Mouse (Mus musculus) right cerebral cortex, postnatal 25 days (tissue): ENCODE data around the gene Ppp2r2c.
"Not testable (repeated sequence)": the region's sequence is repeated elsewhere in the genome, so short reads cannot be mapped to it uniquely, and the experiment has no call there.

Source experiments
- DNase-seq: peaks from one replicate; pipeline ENCODE4 v3.0.0; 2022

Ppp2r2c gene

DNA sequence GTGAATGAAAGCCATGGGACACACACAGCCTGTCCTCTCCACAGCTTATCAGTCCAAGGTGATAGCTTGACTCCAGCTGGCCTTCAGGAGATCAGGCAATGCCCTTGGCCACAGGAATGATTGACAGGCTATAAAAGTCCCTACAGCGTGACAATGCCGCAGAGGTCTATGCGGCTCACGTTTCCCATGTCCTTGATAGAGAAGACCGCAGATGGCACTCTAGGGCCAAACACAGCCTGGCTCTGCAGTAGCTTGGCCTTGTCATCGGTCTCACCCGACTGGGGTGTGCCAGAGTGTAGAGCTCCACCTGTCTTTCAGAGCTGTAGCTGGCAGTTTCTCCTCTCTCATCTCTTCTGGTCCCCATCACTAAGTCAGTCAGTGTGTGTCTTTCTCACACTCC, 68.2 kb downstream of the Ppp2r2c start:
- no peak for DNase-seq

DNA sequence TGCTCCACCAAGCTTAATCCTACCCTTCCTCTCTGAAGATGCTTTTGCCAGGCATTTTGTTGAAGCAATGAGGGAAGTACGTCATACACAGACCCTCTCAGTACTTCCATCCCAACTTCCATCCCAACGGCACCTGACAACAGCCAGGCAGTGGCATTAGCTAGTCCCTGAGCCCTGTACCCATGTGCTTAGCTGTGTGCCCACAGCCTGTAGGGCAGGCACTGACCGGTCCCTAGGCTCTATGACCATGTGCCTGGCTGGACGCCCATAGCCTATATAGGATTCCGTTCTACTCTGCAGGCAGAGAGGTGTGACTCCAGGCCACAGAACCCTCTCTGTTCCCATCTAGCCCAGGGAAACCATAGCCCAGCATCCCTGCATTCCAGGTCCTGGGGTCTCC, 69.7 kb downstream of the Ppp2r2c start:
- DNase-seq, result no peak

DNA sequence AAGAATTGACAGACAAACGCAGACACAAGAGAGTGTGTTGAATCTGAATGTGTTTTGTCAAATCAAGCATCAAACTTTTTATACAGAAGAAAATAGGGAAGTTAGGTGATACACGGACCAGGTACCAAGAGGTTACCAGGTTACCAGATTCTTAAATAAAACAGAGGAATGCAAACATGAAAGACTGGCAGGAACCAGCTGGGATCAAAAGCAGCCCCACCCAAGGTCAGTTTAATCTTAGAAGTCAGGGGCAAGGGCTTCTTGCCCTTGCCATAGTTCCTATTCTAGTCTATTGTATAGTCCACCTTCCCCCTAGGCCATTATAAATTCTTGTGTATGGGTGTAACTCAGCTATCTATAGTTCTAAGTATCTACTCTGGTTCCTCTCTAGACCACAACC, 70.7 kb downstream of the Ppp2r2c start:
- DNase-seq, result not testable (repeated sequence)

DNA sequence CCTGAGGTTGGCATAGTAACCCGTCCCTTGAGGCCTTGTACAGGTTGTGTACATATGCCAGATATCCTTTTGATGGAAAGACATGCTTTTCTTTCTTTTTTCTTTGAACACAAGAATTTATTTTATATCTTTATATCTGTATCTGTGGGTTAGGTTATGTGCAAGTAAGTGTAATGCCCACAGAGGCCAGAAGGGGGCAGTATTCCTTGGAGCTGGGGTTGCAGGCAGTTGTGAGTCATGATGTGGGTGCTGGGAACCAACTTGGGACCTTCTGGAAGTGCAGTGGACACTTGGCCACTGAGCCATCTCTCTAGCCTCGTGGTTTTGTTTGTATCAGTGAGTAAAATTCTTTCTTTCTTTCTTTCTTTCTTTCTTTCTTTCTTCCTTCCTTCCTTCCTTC, 74.1 kb downstream of the Ppp2r2c start:
- DNase-seq, result no peak

DNA sequence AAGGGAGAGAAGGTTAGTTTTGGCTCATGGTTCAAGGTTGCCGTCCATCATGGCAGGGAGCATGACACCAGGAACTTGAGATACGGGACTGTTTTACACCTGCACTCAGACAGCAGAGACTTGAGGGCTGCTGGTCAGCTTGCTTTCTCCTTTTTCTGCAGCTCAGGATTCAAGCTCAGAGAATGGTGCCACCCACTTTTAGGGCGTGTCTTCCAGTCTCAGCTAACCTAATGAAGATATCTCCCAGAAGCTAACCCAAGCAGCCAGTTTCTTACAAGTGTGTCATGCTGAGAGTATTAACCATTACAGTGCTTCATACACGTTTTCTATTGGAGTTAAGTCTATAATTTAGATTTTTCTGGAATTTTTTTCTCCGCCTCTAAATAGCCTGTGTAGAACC, 76.2 kb downstream of the Ppp2r2c start:
- no peak for DNase-seq

DNA sequence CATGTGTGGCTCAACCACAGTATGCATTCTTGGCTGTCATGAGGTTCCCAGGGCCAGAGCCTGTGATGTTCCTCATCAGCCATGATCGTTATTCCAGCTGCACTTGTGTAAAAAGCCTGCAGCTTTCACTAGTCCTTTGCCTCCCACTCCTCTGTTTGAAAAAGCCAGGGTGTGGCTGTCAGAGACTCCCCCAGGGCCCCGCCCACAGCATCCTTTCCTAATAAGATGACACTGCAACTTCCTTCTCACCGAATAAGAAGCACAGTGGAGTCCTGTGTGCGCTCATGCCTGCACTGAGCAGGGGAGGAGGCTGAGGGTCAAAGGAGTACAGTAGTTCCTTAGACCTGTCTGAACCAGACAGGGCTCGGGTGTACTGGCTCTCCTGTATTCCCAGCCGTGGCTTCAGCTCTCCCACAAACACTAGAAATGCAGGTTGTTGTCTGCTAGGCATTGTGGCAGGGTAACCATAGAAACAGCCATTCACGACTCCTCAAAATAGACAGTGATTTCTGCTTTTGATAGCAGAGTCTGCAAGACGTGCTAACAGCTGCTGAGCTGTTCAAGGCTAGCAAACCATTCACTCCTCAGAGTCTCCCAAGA, 76.9 kb downstream of the Ppp2r2c start:
- DNase-seq, result peak; percentile 67

DNA sequence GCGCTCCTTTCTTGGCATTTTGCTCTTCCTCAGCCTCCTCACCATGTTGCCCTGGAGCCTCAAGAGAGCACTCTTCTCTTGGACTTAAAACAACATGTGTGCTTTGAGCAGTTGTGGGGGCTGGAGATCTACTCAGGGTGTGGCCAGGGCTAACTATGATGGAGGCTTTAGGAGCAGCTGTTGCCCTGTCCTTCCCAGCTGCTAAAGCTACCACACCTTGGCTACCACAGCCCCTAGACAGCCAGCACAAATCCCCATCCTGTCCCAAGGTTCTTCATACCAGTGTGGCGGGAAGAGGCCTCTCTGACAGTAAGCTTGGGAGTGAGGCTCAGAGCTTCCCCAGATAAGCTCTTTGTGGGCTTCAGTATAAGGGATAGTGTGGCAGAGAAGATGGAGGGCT, 77.4 kb downstream of the Ppp2r2c start:
- no peak for DNase-seq

DNA sequence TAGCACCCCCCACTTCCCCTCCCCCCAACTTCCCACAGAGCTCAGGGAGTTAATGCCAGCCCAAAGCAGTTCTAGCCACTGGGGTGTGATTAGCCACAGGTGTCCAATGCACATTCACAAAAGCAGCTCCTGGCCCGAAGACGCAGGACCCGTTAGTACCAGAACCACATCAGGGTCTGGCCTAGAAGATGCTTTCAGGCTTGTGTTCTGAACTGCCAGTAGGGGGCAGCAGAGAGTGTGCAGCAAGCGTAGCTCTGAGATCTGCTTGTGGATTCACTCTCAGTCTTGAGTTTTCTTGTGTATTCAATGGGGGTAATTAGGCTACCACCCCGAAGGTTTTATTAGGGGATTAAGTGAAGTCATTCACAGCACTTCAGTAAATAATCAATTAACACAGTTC, 78.1 kb downstream of the Ppp2r2c start:
- DNase-seq, result peak; percentile 44

DNA sequence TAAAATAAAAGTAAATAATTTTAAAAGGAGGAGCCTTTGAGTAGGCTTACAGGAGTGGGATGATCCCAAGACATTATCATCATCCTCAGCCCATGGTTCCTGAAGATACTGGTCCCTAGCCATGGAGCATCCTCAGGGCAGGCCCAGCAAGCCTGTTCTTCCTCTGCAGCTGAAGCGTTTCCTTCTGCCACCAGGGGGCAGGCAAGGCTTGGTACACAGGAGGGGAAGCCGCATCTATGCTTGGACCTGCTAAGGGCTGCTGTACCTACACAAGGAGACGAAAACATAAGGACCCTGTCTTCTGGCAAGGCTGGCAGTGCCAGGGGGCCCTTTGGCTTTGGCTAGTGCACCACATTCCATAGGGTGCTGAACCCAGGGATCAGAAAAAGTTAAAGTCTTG, 80.5 kb downstream of the Ppp2r2c start:
- peak; percentile 78 for DNase-seq

DNA sequence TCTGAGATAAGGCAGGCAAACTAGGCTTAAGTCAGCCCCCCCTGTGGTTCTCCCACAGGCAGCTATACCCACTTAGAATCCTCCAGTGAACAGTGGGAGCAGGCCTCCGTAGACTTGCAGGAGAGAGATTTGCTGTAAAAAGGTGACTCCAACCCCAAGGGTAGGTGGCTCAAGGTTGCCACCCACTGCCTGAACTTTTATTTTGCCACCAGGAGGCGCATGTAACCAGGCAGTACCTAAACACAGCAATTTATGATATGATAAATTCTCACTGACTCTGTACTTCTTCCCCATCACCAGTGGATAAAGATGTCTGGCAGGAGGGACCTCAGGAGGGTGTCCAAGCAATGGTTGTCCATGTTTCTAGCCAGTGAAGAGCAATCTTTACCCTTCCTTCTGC, 82.6 kb downstream of the Ppp2r2c start:
- no peak for DNase-seq

DNA sequence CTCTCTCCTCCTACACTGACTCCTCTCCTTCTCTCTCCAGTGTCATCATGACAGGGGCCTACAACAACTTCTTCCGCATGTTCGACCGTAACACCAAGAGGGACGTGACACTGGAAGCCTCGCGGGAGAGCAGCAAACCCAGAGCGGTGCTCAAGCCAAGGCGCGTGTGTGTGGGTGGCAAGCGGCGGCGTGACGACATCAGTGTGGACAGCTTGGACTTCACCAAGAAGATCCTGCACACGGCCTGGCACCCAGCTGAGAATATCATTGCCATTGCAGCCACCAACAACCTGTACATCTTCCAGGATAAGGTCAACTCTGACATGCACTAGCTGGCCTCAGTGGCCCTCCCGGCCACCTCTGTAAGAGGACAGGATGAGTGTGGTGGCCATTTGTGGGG, 84.0 kb downstream of the Ppp2r2c start:
- no peak for DNase-seq

DNA sequence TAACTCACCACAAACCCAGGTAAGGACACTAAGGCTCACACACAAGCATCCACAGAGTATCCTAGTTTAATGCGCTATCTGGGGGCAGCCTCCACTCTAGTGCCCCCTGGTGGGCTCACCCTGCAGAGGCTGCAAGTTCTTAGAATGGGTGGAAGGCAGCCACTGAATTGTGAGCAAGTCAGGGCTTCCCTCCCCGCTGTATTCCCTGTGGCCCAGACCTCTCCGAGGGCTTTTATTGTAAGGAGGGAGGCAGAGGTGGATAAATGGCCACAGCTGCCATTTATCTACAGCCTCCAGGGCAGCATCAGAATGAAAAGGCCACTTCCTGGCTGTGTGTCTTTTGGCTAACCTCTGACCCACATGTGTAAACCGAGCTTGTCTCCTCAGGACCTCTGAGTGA, 87.1 kb downstream of the Ppp2r2c start:
- no peak for DNase-seq

DNA sequence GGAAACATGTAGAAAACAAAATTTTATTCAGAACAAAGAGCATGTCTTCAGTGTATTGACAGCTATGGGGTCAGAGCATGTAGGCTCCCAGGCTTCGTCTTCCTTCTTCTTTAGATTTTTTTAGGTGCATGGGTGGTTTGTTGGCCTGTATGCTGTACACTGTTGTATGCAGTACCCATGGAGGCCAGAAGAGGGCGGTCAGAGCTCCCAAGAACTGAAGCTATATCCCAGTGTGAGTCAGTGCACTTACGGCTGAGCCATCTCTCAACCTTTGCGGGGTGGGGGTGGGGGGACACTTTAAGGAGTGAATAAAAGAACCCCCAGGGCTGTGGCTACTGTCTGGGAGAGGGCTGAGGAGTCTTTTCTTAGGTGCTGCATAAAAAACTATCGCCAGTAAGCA, 90.5 kb downstream of the Ppp2r2c start:
- peak; percentile 53 for DNase-seq

DNA sequence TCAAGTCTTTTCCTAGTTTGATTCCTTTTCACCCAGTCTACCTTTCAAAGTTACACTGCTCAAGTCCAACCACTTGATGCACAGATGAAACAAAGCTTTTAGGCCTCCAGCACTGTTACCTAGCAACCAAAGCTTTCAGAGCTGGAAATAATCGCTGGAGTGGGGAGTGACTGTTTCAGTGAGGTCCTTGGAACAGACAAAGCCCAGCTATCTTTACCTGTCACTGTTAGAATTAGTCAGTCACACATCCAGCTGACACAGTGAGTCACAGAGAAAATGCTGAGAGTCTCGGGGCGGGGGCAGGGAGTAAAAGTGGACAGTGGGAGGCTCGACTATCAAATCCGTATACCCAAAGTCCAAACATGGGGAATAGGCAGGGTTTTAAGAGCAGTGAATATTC, 92.2 kb downstream of the Ppp2r2c start:
- peak; percentile 51 for DNase-seq

DNA sequence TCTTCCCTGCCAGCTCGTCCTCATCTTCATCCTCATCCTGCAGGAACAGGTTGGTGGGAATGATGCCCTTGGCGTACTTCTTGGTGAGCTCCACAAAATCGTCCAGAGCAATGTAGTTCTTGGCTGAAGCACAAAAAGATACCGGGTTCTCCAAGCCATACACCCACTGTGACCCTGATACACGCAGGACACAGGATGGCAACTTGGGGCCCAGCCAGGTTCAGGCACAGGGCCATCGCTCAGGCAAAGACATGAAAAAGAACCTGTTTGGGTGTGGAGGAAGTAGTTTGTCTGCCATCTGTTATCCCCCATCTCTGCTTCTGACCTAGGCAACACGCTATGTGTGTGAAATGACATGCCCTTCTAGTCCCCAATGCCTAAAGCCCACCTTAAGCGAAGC, 103.3 kb downstream of the Ppp2r2c start:
- DNase-seq, result no peak

DNA sequence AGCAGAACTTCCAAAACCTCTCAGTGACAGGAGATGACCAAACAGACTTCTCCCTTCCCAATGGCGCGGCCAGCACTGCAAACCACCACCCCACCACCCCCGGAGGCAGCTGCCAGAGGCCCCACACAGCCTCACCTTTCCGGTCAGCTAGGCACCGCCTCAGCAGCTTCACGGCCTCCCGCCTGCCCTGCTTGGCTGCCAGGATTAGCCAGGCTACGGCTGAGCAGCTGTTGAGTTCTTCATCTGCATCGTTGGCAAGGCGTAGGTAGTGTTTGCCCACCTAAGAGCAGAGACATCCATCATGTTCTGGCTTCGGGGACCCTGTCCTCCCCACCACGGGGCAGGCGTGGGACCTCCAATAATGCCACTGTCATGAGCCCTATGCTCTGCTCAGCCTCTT, 107.0 kb downstream of the Ppp2r2c start:
- no peak for DNase-seq

DNA sequence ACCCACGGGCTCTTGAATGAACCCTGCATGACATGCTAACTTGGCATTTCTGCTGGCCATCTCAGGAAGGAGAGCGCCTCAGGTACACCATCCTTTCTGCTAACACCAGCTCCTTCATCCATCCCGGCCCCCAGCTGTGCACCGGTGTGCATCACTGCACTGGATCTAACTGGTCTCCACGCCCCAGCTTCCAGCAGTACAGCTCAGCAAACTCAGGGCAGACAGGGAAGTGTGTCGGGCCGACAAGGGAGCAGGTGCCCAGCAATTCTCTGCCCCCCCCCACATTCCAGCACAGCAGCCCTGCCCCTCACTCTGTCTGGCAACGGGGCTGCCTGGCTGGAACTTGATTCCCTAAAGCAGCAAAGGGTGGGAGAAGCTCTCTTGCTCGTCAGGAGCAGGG, 109.5 kb downstream of the Ppp2r2c start:
- no peak for DNase-seq

DNA sequence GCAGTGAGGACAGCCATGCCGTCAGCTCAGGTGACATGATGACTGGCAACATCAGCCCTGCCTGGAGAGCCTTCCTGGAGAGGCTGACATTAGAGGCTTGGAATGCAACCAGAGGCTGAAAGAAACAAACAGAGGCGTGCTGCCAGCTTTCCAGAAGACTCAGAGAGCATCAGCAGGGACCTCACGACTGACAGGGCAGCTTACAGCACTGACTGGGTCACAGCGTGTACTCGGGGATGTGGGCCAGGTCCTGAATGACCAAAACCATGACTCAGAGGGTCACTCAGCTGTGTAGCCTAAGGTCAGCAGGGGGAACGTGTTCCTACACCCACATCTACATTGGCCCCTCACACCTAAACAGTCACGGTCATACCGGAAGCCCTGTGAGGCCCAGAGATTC, 110.7 kb downstream of the Ppp2r2c start:
- no peak for DNase-seq

DNA sequence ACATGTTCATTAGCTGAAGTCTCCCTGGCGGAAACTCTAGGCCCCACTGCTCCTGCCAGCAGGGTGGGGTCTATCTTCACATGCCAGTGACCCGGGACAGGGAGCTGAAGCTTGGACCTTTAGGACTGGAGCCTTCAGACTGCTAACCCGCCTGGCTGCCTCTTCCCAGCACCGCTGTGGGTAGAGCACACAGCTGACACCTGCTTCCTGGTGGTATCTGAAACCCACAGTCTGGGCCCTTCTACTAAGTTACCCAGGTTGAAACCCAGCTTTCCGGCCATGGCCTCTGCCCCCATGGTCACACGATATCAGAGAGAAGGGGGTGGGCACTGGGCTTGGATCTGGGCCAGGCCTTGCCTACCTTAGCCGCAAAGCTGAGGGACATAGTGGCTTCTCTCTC, 111.3 kb downstream of the Ppp2r2c start:
- no peak for DNase-seq

DNA sequence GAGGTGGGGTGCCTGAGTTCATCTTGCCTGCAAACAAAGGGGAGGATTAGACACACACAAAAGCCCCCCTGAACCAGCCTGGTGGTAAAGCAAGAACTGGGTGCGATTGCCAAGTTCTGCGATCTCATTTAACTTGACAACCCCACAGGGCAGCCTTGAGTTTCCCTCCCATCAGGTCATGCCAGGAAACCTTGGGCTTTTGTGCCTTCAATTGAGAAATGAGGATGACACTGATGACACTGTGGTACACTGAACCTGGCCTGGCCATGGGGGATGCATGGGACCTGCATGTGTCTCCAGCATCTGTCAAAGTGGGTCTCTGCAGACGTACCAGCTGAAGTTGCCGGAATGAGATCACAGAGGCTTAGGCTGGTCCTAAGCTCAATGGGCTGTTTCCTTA, 114.0 kb downstream of the Ppp2r2c start:
- no peak for DNase-seq

DNA sequence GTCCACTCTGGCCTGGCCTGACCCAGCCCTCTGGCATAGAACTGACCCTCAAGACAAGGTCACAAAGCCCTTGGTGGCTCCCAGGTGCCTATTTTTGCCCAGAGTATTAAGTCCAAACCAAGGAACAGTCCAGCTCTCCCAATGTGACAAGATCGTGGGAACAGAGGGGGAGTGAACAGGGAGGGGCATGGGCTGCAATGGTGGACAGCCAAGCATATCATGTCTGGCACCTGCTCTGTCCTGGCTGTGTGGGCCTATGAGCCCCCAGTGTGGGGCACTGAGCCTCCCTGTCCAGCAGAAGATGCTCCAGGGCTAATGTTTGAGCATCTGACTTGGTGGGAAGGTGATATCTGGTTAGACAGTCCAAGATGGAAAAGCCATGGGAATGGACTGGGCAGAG, 118.3 kb downstream of the Ppp2r2c start:
- no peak for DNase-seq

DNA sequence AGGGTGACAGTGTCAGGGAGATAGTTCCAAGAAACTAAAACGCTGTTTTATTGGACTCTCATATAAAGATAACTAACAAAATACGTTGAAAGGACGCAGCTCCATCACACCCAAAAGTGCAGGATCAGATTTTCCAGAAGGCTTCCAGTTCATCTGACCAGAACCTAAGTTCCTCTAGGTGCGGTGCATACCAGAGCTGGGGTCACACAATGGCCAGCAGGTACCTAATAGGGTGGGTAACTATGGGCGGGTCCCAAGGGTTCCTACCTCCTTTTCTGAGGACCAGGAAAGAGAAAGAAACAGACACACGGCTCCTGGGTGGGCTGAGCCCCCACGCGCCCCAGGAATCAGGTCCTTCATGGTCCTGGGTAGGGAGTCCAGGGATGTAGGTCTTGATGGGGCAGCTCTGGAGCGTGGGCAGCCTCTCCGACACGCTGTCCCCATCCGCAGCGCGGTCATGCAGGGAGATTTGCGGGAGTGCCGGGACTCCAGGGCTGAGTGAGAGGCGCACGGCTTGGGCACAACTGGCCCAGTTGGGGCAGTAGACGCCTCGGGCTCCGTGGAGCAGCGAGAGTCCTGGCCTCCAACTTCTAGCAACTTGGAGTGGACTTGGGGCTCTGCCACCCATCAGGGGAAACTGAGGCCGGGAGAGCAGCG, 119.9 kb downstream of the Ppp2r2c start:
- DNase-seq, result no peak

DNA sequence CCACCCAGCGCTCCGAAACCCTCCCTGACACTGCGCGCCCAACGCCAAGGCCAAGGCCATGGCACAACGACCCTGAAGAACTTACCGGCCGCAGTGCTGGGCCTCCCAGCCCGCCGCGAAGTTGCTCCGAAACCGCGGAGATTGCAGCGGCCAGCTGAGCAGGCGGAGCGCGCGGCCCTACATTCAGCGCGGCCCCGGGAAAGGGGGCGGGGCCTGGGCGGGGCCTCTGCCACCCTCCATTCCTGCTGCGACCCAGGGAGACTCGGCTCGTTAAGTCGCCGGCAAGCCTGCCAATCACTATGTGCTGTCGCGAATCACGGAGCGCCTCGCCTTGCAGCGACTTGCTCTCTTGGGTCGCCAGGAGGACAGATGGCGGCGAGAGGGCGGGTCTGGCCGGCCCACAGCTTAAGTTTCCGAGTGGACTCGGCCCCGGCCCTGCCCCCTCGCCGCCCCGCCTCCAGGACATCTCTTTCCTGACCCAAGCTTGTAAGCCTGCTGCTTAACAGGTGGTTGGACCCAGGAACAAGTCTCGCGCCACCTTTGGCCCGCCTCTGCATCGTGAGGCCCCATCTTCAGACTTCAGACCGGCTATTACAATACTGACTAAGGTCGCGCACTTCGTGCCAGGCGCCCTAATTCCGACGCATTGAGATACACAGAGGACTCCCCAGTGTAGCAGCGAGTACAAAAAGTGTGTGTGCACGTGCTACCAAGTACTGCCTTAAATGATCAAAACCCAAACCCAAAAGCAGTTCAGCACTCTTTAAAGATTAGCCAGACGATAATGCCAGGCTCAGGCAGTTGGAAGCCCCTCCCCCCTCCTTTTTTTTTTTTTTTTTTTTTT, 120.7 kb downstream of the Ppp2r2c start, which contains the start of gene Wfs1:
Wfs1 (minus strand) TSS at position 425 of the 844 bp plus-strand sequence.
- peak; percentile 94 for DNase-seq

DNA sequence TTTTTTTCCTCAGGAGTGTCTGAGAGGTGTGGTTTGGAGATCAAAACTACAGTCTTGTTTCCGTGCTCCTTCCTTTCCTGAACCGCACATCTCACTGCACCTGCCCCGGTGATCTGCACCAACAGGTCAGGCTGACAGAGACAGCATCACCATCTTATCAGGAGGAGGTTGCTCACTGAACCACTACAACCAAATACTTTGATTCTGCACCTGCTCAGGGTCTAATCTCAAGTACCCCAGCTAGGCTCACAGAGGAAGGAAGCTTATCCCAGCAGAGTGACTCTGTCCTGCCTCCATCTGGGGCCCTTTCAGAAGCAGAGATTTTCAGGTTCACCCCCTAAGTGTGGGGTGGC, 121.3 kb downstream of the Ppp2r2c start:
- no peak for DNase-seq
